Mouse (Mus musculus) bone marrow macrophage, adult 2 months (primary cell): ENCODE measurements at regions not wholly inside any gene's neighbourhood (a gene's known extent, or its start where the extent isn't known, plus 50 kb on each side); places are given as distances from the start of the nearest gene placed in this dataset.

Experiments
- CTCF ChIP-seq: IDR thresholded peaks from 2 replicates; pipeline ENCODE4 v1.5.1; 2012; ENCODE audit warnings: low read depth, mild to moderate bottlenecking, low read length, moderate library complexity
- POLR2A ChIP-seq: IDR thresholded peaks from 2 replicates; pipeline ENCODE4 v1.6.1; 2012; ENCODE audit warnings: mild to moderate bottlenecking, low read depth, low read length, borderline replicate concordance

GRCm38 (mm10) chr11:56269915-56270493 is 229.2 kb upstream of the Nmur2 start:
- TF ChIP-seq POLR2A (no peak), CTCF (no peak)
